Mouse (Mus musculus) right cerebral cortex, adult 2 months (tissue): ENCODE measurements at regions not wholly inside any gene's neighbourhood (a gene's known extent, or its start where the extent isn't known, plus 50 kb on each side); places are given as distances from the start of the nearest gene placed in this dataset.
"Not testable (repeated sequence)": the region's sequence is repeated elsewhere in the genome, so short reads cannot be mapped to it uniquely, and the experiment has no call there.

Experiments used
- DNase-seq, 2 experiments: peaks; one replicate each; pipeline ENCODE4 v3.0.0; 2021 to 2022; ENCODE audit warnings: low spot score in 2 of 2

DNA sequence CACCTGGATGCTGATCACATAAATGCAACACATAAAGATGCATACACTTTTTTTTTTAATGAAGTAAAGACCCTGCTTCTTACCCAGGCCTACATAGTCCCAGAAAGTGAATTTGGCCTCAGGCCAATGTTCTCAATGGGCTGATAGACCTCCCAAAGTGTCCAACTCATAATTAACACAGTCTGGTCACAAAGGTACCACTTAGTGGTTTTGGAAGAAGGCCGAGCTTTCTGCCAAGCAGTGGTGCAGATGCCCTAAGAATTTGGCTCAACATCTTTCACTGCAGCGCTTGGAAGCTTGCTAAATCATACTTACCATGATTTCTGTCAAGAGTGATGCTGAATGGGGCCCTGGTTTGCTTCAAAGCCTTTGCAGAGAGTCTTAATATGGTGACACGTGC is 706.4 kb upstream of the Rag2 start:
- no peak for DNase-seq

DNA sequence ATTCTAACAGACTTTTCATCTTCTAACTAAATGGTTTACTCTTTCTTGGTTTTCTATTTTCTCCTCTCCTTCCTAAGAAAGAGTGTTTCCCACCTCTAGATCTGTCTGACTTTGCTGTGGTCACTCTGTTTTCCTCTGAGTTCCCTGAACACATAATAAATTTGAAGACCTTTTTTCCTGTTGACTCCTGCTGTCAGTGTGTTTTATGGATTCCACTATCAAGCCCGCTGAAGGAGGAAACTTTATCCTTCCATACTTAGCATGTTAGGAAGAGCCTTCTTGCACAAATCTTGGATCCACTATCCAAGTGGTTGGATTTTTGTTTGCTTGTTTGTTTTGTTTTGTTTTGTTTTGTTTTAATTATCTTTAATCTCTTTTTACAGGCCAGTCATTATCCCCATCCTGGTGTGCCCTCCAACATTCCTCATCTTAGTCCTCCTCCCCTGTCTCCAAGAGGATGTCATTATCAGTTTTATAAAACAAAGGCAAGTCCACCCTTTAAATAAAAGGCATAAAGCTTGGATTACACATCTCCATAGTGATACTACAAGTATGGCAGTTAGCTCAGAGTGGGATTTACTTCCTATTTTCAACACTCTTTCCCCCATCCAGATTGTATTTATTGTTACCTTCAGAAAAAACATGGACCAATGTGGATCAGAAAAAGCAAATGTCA is 704.8 kb upstream of the Rag2 start:
- DNase-seq = no peak

- not testable (repeated sequence) for DNase-seq
Measured at GRCm38 (mm10) chr2:100948632-100949031, 675.9 kb upstream of the Rag2 start.

DNA sequence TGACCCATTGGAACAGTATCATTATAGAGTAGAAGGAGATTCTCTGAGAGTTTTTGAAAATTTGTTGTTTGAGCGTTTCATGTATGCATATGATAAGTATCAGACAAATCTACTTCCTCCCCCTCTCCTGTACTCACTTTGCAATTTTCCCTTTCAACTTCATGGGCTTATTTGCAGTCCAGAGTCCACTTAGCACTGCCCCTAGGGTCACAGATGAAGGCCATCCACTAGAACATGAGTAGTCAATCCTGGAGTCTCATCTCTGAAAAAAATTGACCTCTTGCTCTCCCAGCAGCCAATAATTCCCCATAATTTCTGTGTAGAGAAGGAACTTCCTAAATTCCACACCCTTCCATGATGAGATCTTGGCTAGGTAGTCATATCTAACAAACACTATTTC is 665.1 kb upstream of the Rag2 start:
- no peak for DNase-seq

DNA sequence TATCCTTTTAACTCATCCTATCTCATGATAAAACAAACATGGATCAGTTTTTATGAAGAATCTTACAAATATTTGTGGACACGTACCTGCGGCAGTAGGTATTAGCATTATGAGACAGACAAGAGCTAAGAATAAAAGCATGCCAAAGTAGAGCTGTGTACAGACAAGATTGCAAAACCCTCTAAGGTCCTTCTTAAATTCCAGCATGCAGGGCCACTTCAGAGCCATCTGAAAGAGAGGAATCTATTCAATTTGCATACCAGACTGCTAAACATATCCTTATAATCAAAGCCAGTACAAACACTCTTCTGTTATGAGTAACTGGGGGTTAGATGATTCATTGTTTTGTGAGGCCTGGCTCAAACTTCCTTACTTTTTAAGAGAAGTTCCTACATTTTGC is 659.9 kb upstream of the Rag2 start:
- DNase-seq = no peak

- no peak for DNase-seq
Measured at GRCm38 (mm10) chr2:100977202-100977601, 647.3 kb upstream of the Rag2 start.

- no peak for DNase-seq
Measured at GRCm38 (mm10) chr2:100982362-100982761, 642.2 kb upstream of the Rag2 start.

- DNase-seq = no peak
Measured at GRCm38 (mm10) chr2:101015353-101015752, 609.2 kb upstream of the Rag2 start.

DNA sequence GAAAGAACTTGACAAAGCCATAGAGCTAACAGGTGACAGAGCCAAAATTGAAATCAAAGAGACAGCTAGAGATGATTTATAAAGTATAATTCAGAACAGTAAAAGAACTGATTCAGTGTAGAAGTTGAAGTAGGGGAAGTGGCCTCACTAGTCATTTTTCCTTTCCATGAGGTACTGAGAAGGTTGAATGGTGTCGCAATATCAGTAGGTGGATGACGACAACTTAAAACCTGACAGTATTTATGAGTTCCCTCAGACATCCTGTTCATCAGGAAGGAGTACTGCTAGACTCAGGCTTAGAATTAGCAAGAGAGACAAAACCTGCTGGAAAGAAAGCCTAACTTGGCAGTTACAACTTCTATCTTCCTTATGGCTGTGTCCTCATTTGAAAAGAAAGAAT is 605.1 kb upstream of the Rag2 start:
- no peak for DNase-seq

GRCm38 (mm10) chr2:101021515-101021914 is 603.0 kb upstream of the Rag2 start:
- DNase-seq = peak; percentile 39 to 49

DNA sequence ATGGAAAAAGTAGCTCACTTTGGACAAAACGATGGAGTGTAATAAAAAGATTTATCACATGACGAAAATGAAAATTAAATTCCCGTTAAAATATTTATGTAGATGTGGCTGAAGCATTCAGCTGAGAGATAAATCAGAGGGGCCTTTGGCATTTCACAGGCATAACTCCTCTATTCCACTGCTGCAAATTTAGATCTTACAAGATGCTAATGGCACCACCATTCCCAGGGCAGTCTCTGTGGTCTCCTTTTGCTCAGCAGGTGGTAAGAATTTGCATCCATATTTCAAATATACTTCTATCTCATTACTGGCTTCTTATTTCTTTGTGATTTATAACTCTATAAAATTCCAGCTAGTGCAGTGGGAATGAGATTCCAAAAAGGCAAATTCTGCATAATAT is 581.5 kb upstream of the Rag2 start:
- no peak for DNase-seq

DNA sequence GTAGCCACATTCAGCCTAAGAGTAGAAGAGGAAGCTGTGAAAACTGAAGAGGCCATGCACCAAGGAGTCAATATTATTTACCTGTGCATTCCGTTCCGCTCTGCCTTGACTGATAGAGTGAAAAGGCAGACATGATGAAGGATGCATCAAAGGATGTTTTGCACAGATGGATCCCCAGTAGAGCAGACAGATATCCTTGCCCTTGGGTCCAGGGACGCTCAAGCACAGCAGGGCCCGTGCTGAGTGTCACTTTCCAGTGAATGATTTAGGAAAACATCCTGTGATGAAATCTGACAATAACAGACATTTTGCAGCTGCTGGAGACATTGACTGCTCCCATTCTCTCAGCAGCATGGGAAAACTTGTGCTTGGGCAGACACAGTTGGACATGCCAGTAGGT is 561.6 kb upstream of the Rag2 start:
- DNase-seq = no peak

DNA sequence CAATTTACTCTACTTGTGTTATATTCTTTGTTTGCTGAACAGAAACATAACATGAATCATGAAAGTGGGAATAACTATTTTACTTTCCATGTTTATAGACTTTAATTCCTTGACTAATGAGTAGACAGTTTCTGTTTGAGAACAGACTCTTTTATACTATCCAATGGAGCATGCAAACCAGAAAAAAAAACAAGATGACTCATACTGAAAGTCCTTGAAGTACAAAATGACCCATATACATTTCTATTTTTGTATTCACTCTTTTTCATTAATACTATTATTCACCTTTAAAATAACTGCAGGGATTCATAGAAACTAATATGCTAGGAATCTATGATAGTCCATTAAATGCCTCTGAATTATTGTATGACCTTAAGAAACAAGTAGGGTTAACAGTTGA is 549.5 kb upstream of the Rag2 start:
- no peak for DNase-seq

GRCm38 (mm10) chr2:101080231-101080630 is 544.3 kb upstream of the Rag2 start:
- no peak for DNase-seq

- DNase-seq = no peak
Measured at GRCm38 (mm10) chr2:101083813-101084212, 540.7 kb upstream of the Rag2 start.

- no peak for DNase-seq
Measured at GRCm38 (mm10) chr2:101084648-101085047, 539.9 kb upstream of the Rag2 start.

GRCm38 (mm10) chr2:101107183-101107872 is 517.2 kb upstream of the Rag2 start:
- DNase-seq = peak in 1 of 2 experiments; percentile 15

DNA sequence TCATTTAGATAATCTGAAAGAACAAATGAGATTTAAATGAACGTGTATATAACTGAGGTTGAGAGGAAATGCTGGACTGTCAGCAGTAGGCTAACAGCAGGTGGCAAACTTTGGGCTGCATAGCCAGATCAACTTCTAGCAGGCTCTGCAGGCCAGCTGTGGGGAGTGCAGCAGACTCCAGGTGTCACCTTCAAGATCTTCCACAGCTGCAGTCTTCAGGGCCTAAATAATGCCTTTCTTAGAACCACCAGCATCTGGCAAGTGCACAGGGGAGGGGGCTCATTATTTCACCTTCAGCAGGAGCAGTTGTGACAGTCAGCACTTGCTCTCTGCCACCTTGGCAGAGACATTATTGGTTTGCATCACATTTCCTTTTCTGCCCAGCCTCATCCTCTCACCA is 487.7 kb upstream of the Rag2 start:
- no peak for DNase-seq

DNA sequence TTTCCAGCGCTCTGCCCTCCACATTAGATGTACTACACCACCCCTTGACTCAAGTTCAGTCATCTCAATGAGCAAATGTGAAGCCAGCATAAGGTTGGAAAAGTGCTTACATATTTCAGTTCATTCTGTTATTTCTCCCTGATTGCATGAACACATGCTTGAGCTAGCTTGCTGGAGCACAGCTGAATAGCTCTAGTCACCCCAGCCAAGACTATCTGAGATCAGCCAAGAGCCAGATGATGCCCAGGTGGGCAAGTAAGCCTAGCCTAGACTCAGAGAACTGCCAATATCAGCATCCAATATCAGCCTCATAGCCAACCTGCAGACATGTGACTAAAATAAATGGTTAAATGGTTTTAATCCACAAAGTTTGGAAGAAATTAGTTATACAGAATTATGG is 484.6 kb upstream of the Rag2 start:
- DNase-seq = no peak

- no peak for DNase-seq
Measured at GRCm38 (mm10) chr2:101156755-101157271, 467.7 kb upstream of the Rag2 start.

DNA sequence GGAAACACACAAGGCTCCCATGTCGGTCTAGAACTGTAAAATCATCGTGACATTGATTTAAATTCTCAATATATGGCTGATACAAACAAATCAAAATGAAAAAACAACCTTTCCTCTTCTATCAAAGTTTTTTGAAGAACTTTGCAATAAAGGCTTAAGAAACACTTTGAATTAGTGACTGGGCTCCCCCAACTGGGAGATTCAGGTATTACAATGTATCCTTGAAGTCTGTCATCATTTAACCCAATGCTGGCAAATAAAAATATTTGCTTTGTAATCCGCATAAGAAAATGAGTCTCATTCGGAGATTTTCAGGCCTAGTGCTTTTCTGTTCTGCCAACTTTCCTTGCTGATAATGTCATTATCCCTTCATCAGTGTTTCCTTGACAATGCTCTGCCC is 465.2 kb upstream of the Rag2 start:
- peak; percentile 48 to 68 for DNase-seq

DNA sequence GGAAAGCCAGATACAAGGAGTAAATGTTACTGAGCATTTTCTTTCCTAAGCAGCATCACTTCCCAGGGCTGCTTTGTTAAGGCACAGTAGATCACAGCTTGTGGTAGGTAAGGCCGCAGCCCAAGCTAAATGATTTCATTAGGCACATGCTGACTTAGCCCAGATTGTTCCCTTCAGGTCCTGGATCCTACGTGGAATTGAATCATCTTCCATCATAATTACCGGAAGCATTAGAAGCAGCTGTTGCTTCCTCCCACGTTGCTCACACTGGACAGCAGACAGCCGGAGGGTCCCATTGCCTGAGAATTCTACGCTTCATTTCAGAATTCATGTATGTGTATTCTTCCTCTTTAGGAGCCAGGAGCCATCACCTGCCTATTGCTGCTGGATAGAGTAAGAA is 458.6 kb upstream of the Rag2 start:
- DNase-seq = no peak

GRCm38 (mm10) chr2:101172806-101173205 is 451.7 kb upstream of the Rag2 start:
- peak; percentile 51 to 67 for DNase-seq
